Comparison of ENCODE assay signal across 15 mouse cellular contexts in the genomic region with DNA sequence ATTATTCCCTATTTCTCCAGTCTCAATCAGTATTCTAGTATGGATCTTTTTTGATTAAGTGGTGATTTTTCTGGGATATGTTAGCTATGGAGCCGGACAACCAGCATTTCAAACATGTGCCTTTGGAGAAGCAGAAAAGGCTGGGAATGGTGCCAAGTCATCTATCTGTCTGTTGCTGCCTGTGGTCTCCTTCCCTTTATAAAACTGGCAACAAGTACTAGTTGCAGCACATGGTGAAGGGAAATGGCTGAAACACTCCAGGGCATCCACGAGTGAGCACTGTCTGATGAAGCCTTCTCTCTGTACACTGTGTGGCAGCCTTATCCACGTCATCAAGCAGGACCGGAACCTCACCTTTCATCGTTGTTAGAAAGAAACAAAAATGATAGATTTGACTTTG. TPM values are rescaled to one million over a fixed set of nuclear protein-coding genes. Genes with fewer than 3 reads are reported as not detected.
A peak's percentile ranks its signal among the peaks of the same experiment; 100 is the strongest.
DNase-seq lines count a peak whose midpoint lies in the region; ATAC-seq lines count a peak whose summit lies in the region.
"Had no signal": no experiment of that assay in that cellular context is flagged by ENCODE, and none has a peak within 500 bp of the region (broad histone marks: within the 10 kb centered on the region; RNA-seq: fewer than 3 reads in every experiment).

No protein-coding gene starts in this region.

- H3K27me3 ChIP-seq in forebrain, embryonic 14.5 days (replicated peaks; ENCODE audit: control insufficient read depth, insufficient read depth, low read length) = no peaks in the 10 kb centered on the region
- peaks cover 5% of the 10 kb centered on the region; the same call in 1 of the 2 replicates for H3K27me3 ChIP-seq in forebrain, embryonic 12.5 days

- no peak overlapping the region for H3K4me2 ChIP-seq in forebrain, embryonic 14.5 days (ENCODE audit: low read length)
- H3K4me2 ChIP-seq in forebrain, embryonic 12.5 days = no peak overlapping the region
- H3K4me2 ChIP-seq: heart, embryonic 12.5 days; liver, embryonic 12.5 days; midbrain, embryonic 12.5 days had no signal

- no peaks in the 10 kb centered on the region for H3K36me3 ChIP-seq in forebrain, embryonic 14.5 days (ENCODE audit: control insufficient read depth, insufficient read depth, low read length)
- no peaks in the 10 kb centered on the region for H3K36me3 ChIP-seq in forebrain, embryonic 12.5 days (replicated peaks)
- H3K36me3 ChIP-seq: heart, embryonic 12.5 days; liver, embryonic 12.5 days; midbrain, embryonic 12.5 days had no signal

- no peaks in the 10 kb centered on the region for H3K4me1 ChIP-seq in forebrain, embryonic 14.5 days (ENCODE audit: control insufficient read depth, insufficient read depth, low read length)
- H3K4me1 ChIP-seq in forebrain, embryonic 12.5 days = peaks cover 4% of the 10 kb centered on the region; the same call in 1 of the 2 replicates
- H3K4me1 ChIP-seq: heart, embryonic 12.5 days; liver, embryonic 12.5 days; midbrain, embryonic 12.5 days had no signal

- WGBS in forebrain, embryonic 14.5 days = 74% methylated on average over 5 of the region's 5 CpGs
- 87% methylated on average over 5 of the region's 5 CpGs for WGBS in forebrain, embryonic 12.5 days

- no peak overlapping the region for H3K9ac ChIP-seq in forebrain, embryonic 14.5 days (ENCODE audit: low read length)
- H3K9ac ChIP-seq in forebrain, embryonic 12.5 days = no peak overlapping the region
- H3K9ac ChIP-seq: heart, embryonic 12.5 days; liver, embryonic 12.5 days; midbrain, embryonic 12.5 days had no signal

- DNase-seq in forebrain, embryonic 14.5 days (ENCODE audit: low spot score) = peak; percentile 54
- DNase-seq in layer of hippocampus, adult 9-11 months = peak; percentile 40
- DNase-seq in layer of hippocampus, postnatal 25 days (ENCODE audit: extremely low spot score in 1 of 2, low spot score in 1 of 2) = no peak
- DNase-seq in right cerebral cortex, postnatal 10 days (ENCODE audit: low spot score in 2 of 2) = peak; percentile 52 to 64
- no peak for DNase-seq in right cerebral cortex, postnatal 25 days
- DNase-seq: adrenal gland, postnatal 25 days; heart, postnatal 36 days; kidney, adult 9 months; thymus, postnatal 36 days had no signal

- H3K4me3 ChIP-seq in forebrain, embryonic 14.5 days (ENCODE audit: low read depth, low read length) = no peak overlapping the region
- no peak overlapping the region for H3K4me3 ChIP-seq in forebrain, embryonic 12.5 days (replicated peaks)
- H3K4me3 ChIP-seq: heart, embryonic 12.5 days; liver, embryonic 12.5 days; midbrain, embryonic 12.5 days had no signal

- no peaks in the 10 kb centered on the region for H3K9me3 ChIP-seq in forebrain, embryonic 14.5 days (replicated peaks; ENCODE audit: control insufficient read depth, low read length)
- H3K9me3 ChIP-seq in forebrain, embryonic 12.5 days = no peaks in the 10 kb centered on the region
- H3K9me3 ChIP-seq: heart, embryonic 12.5 days; liver, embryonic 12.5 days; midbrain, embryonic 12.5 days had no signal

- no peak overlapping the region for H3K27ac ChIP-seq in forebrain, embryonic 14.5 days (ENCODE audit: low read depth, low read length)
- H3K27ac ChIP-seq in forebrain, embryonic 12.5 days = no peak overlapping the region
- H3K27ac ChIP-seq: liver, embryonic 12.5 days; midbrain, embryonic 12.5 days had no signal

- no peak for ATAC-seq in forebrain, embryonic 14.5 days
- ATAC-seq in forebrain, embryonic 12.5 days (ENCODE audit: low FRiP score) = no peak
- no peak for ATAC-seq in CD4-positive, CD25-positive, alpha-beta regulatory T cell, adult 4 months
- ATAC-seq: liver, embryonic 12.5 days; lung, postnatal 0 days had no signal

RNA-seq across cellular contexts. Expression of gene Cnr1, which starts 8.7 kb away (rescaled TPM):
- 81.5 and 83.9 TPM in 2 replicates for polyA plus RNA-seq in forebrain, embryonic 14.5 days (2014; fragmentation: Nextera tagmentation; extraction: Ambion mirVana)
- polyA plus RNA-seq in forebrain, embryonic 12.5 days (2016; fragmentation: Nextera tagmentation; extraction: Ambion mirVana) = 34.9 and 35.4 TPM in 2 replicates
- total RNA-seq in layer of hippocampus, postnatal 25 days (2021) = 100 to 1,000 TPM; 187 to 189 TPM
- polyA plus RNA-seq in CD4-positive, CD25-positive, alpha-beta regulatory T cell, adult 4 months (2017; shearing (Covaris generic)) = not detected

Comparison
In these comparisons a context has a peak if more than half of its experiments do, and no peak if none do; other contexts are left out.
1. DNase-seq: peak in forebrain, embryonic 14.5 days (single experiment), layer of hippocampus, adult 9-11 months (single experiment) and right cerebral cortex, postnatal 10 days (2 of 2); none in layer of hippocampus, postnatal 25 days (0 of 2) and right cerebral cortex, postnatal 25 days (single experiment).
2. RNA of gene Cnr1, which starts 8.7 kb away (polyA plus RNA-seq): 81.5 to 83.9 TPM in forebrain, embryonic 14.5 days and 34.9 to 35.4 TPM in forebrain, embryonic 12.5 days; not detected in CD4-positive, CD25-positive, alpha-beta regulatory T cell, adult 4 months; every median in the first group is over 10 times any median in the second.